Mouse (Mus musculus): ENCODE data around the gene Nol8. TPM values are rescaled to one million over a fixed set of nuclear protein-coding genes. Genes with fewer than 3 reads are reported as not detected.

The Nol8 gene
- polyA plus RNA-seq, 1 experiment: 1.3 TPM

- Histone ChIP-seq H3K9me3 (no peaks in the 10 kb centered on the region), H3K4me3 (replicated peaks) (no peak overlapping the region), H3K27me3 (replicated peaks) (no peaks in the 10 kb centered on the region), H3K36me3 (replicated peaks; ENCODE audit: low read length) (peaks cover 19% of the 10 kb centered on the region), H3K4me1 (peaks cover 54% of the 10 kb centered on the region)
- TF ChIP-seq GATA1 (IDR thresholded peaks at IDR 0.05; ENCODE audit: borderline replicate concordance, low read length) (no peak), FLI1 (IDR thresholded peaks at IDR 0.05; ENCODE audit: low read length) (no peak)
Observed at GRCm38 (mm10) chr13:49642650-49643049, 10.2 kb upstream of the Nol8 start.

- no peak for TF ChIP-seq GATA1 (IDR thresholded peaks at IDR 0.05; ENCODE audit: borderline replicate concordance, low read length)
- no peak for TF ChIP-seq FLI1 (IDR thresholded peaks at IDR 0.05; ENCODE audit: low read length)
- Histone ChIP-seq H3K9me3 (no peaks in the 10 kb centered on the region), H3K36me3 (replicated peaks; ENCODE audit: low read length) (peaks cover 12% of the 10 kb centered on the region), H3K4me1 (peaks cover 46% of the 10 kb centered on the region), H3K4me3 (replicated peaks) (no peak overlapping the region), H3K27me3 (replicated peaks) (no peaks in the 10 kb centered on the region)
Observed at GRCm38 (mm10) chr13:49643669-49644362, 9.1 kb upstream of the Nol8 start.

GRCm38 (mm10) chr13:49644731-49645529, 7.9 kb upstream of the Nol8 start:
- TF ChIP-seq GATA1 (IDR thresholded peaks at IDR 0.05; ENCODE audit: borderline replicate concordance, low read length): no peak
- no peak for TF ChIP-seq FLI1 (IDR thresholded peaks at IDR 0.05; ENCODE audit: low read length)
- Histone ChIP-seq H3K36me3 (replicated peaks; ENCODE audit: low read length) (peaks cover 5% of the 10 kb centered on the region), H3K9me3 (no peaks in the 10 kb centered on the region), H3K4me1 (peaks cover 41% of the 10 kb centered on the region), H3K4me3 (replicated peaks) (no peak overlapping the region), H3K27me3 (replicated peaks) (no peaks in the 10 kb centered on the region)

- peaks cover 45% of the 10 kb centered on the region for H3K4me1 ChIP-seq
- H3K9me3 ChIP-seq: no peaks in the 10 kb centered on the region
- no peak overlapping the region for H3K4me3 ChIP-seq (replicated peaks)
- TF ChIP-seq GATA1 (IDR thresholded peaks at IDR 0.05; ENCODE audit: borderline replicate concordance, low read length) (no peak), FLI1 (IDR thresholded peaks at IDR 0.05; ENCODE audit: low read length) (no peak)
- peaks cover 3% of the 10 kb centered on the region for H3K36me3 ChIP-seq (replicated peaks; ENCODE audit: low read length)
- H3K27me3 ChIP-seq (replicated peaks): no peaks in the 10 kb centered on the region
Observed at GRCm38 (mm10) chr13:49646019-49646418, 6.9 kb upstream of the Nol8 start.

GRCm38 (mm10) chr13:49651136-49651535, 1.7 kb upstream of the Nol8 start:
- Histone ChIP-seq H3K9me3 (no peaks in the 10 kb centered on the region), H3K4me3 (replicated peaks) (peak overlapping the region; percentile 81), H3K36me3 (replicated peaks; ENCODE audit: low read length) (peaks cover 11% of the 10 kb centered on the region)

GRCm38 (mm10) chr13:49651781-49652351, 1.0 kb upstream of the Nol8 start:
- TF ChIP-seq FLI1 (IDR thresholded peaks at IDR 0.05; ENCODE audit: low read length): no peak
- no peak for TF ChIP-seq GATA1 (IDR thresholded peaks at IDR 0.05; ENCODE audit: borderline replicate concordance, low read length)
- Histone ChIP-seq H3K27me3 (replicated peaks) (no peaks in the 10 kb centered on the region), H3K9me3 (no peaks in the 10 kb centered on the region), H3K36me3 (replicated peaks; ENCODE audit: low read length) (peaks cover 18% of the 10 kb centered on the region), H3K4me3 (replicated peaks) (peak overlapping the region; percentile 91), H3K4me1 (peaks cover 29% of the 10 kb centered on the region)

More at GRCm38 (mm10) chr13:49651136-49651535, 1.7 kb upstream of the Nol8 start:
- no peak for TF ChIP-seq GATA1 (IDR thresholded peaks at IDR 0.05; ENCODE audit: borderline replicate concordance, low read length)
- TF ChIP-seq FLI1 (IDR thresholded peaks at IDR 0.05; ENCODE audit: low read length): no peak
- Histone ChIP-seq H3K4me1 (peaks cover 30% of the 10 kb centered on the region), H3K27me3 (replicated peaks) (no peaks in the 10 kb centered on the region)

GRCm38 (mm10) chr13:49653180-49653541, 283 bp downstream of the Nol8 start:
- no peaks in the 10 kb centered on the region for H3K9me3 ChIP-seq
- no peaks in the 10 kb centered on the region for H3K27me3 ChIP-seq (replicated peaks)
- peak overlapping the region; percentile 91 for H3K4me3 ChIP-seq (replicated peaks)
- H3K4me1 ChIP-seq: peaks cover 32% of the 10 kb centered on the region
- TF ChIP-seq GATA1 (IDR thresholded peaks at IDR 0.05; ENCODE audit: borderline replicate concordance, low read length): no peak
- TF ChIP-seq FLI1 (IDR thresholded peaks at IDR 0.05; ENCODE audit: low read length): no peak
- H3K36me3 ChIP-seq (replicated peaks; ENCODE audit: low read length): peaks cover 30% of the 10 kb centered on the region

GRCm38 (mm10) chr13:49677793-49678192, 24.9 kb downstream of the Nol8 start:
- H3K36me3 ChIP-seq (replicated peaks; ENCODE audit: low read length): peaks cover 60% of the 10 kb centered on the region
- TF ChIP-seq FLI1 (IDR thresholded peaks at IDR 0.05; ENCODE audit: low read length) (no peak), GATA1 (IDR thresholded peaks at IDR 0.05; ENCODE audit: borderline replicate concordance, low read length) (no peak)

GRCm38 (mm10) chr13:49681351-49682232, 28.7 kb downstream of the Nol8 start, which contains the start of gene Iars:
Iars (plus strand) TSS chr13:49682100.
- TF ChIP-seq GATA1 (IDR thresholded peaks at IDR 0.05; ENCODE audit: borderline replicate concordance, low read length) (no peak), FLI1 (IDR thresholded peaks at IDR 0.05; ENCODE audit: low read length) (no peak)

More at GRCm38 (mm10) chr13:49677793-49678192, 24.9 kb downstream of the Nol8 start:
- Histone ChIP-seq H3K27me3 (replicated peaks) (no peaks in the 10 kb centered on the region), H3K4me3 (replicated peaks) (no peak overlapping the region), H3K9me3 (no peaks in the 10 kb centered on the region), H3K4me1 (peaks cover 30% of the 10 kb centered on the region)

More at GRCm38 (mm10) chr13:49681351-49682232, 28.7 kb downstream of the Nol8 start, which contains the start of gene Iars:
- H3K36me3 ChIP-seq (replicated peaks; ENCODE audit: low read length): peaks cover 38% of the 10 kb centered on the region
- no peaks in the 10 kb centered on the region for H3K27me3 ChIP-seq (replicated peaks)
- no peaks in the 10 kb centered on the region for H3K9me3 ChIP-seq
- peak within 1 kb of the TSS; percentile 95 for H3K4me3 ChIP-seq (replicated peaks)
- H3K4me1 ChIP-seq: peaks cover 67% of the 10 kb centered on the region
